Mouse (Mus musculus) forebrain, embryonic 14.5 days (tissue): ENCODE results near the gene Rtl8c. TPM values are rescaled to one million over a fixed set of nuclear protein-coding genes. Genes with fewer than 3 reads are reported as not detected.
"Not testable (repeated sequence)": the region's sequence is repeated elsewhere in the genome, so short reads cannot be mapped to it uniquely, and the experiment has no call there.

Source experiments
- ATAC-seq: fragments of 200-750 bp; cut with Nextera tagmentation; 2 replicates; pipeline ENCODE4 v1.8.0; 2017; ENCODE audit warnings: mild to moderate bottlenecking, moderate library complexity
- DNase-seq: peaks from one replicate; pipeline ENCODE4 v3.0.0-alpha.2; 2015; ENCODE audit warnings: low spot score
- H3K27ac ChIP-seq: fragments of 300-500 bp; sonication (generic); 2 replicates; pipeline ENCODE4 v1.5.1; 2014; ENCODE audit warnings: low read depth, mild to moderate bottlenecking, control low read depth, low read length, moderate library complexity
- H3K27me3 ChIP-seq: fragments of 300-500 bp; sonication (generic); replicated peaks from 2 replicates; pipeline ENCODE4 v1.6.1; 2014; ENCODE audit warnings: low read length, control low read depth, mixed read lengths; ENCODE audit not compliant: control insufficient read depth, insufficient read depth
- H3K36me3 ChIP-seq: fragments of 300-500 bp; sonication (generic); 2 replicates; pipeline ENCODE4 v1.6.1; 2014; ENCODE audit warnings: low read length, control low read depth; ENCODE audit not compliant: control insufficient read depth, insufficient read depth
- H3K4me1 ChIP-seq: fragments of 300-500 bp; sonication (generic); 2 replicates; pipeline ENCODE4 v1.6.1; 2014; ENCODE audit warnings: antibody characterized with exemption, low read length, control low read depth; ENCODE audit not compliant: control insufficient read depth, insufficient read depth
- H3K4me2 ChIP-seq: fragments of 300-500 bp; sonication (generic); 2 replicates; pipeline ENCODE4 v1.6.1; 2014; ENCODE audit warnings: mild to moderate bottlenecking, control low read depth, low read length
- H3K4me3 ChIP-seq: fragments of 300-500 bp; sonication (generic); 2 replicates; pipeline ENCODE4 v1.5.1; 2014; ENCODE audit warnings: low read depth, low read length, control low read depth
- H3K9ac ChIP-seq: fragments of 300-500 bp; sonication (generic); 2 replicates; pipeline ENCODE4 v1.6.1; 2014; ENCODE audit warnings: mild to moderate bottlenecking, low read length, control low read depth, moderate library complexity
- H3K9me3 ChIP-seq: fragments of 300-500 bp; sonication (generic); replicated peaks from 2 replicates; pipeline ENCODE4 v1.6.1; 2016; ENCODE audit warnings: low read length, control low read depth, mixed read lengths; ENCODE audit not compliant: control insufficient read depth
- WGBS: fragments of 180-500 bp; shearing (Covaris S2); extraction: QIAGEN DNeasy Blood & Tissue Kit; methylation state at CpG from one replicate; pipeline ENCODE4 v1.1.7; 2014; 5-methylcytosine and 5-hydroxymethylcytosine counted together
- polyA plus RNA-seq: library from polyadenylated mRNA; unstranded; fragments of >200 nt; fragmentation: Nextera tagmentation; extraction: Ambion mirVana; gene quantifications from 2 replicates; pipeline ENCODE4 v1.2.1, GENCODE M21; 2014

The Rtl8c gene
- 131 and 144 TPM in 2 replicates for polyA plus RNA-seq

DNA sequence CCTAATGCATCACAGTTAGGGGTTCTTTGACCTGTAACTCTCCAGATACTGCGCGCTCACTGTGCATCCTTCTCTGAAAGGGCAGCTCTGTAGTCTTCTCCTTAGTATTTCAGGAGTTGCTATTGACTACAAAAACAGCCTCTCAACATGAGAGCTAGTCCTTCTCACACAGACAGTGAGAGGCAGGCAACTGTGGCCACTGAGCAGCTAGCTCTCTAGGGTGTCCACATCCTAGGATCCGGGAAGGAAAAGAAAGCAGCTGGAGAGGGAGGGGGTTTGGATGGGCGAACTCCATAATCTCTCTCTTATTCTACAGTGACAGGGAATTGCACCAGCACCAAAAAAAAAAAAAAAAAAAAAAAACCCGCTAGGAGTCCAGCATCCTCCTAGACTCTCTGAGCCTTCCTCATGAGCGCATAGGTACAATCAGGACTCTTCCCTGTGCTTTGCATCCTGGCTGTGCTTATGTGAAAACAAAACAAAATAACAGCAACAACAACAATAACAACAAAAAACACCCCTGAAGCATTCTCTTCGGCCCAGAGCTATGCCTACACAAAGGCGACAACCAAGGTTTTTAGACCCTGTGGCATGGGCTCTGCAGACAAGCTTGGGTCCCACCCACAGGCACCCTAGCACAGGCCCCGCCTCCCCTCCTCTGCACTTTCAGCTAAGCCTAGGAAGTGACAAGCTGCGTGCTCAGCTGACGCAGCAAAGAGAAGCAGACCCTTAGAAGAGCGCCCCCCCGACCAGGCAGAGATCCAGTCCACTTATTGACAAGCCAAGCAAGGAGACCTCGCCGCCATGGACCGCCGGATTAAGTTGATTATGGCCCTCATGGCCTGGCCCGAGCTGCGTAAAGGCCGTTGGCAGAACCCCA lies at the start of gene Rtl8c:
Rtl8c (plus strand) TSS at position 791 of the 880 bp plus-strand sequence.
- Histone ChIP-seq H3K36me3 (no peaks in the 10 kb centered on the region), H3K4me3 (peak within 1 kb of the TSS; percentile 39), H3K27me3 (no peaks in the 10 kb centered on the region), H3K9ac (peak within 1 kb of the TSS; percentile 65), H3K27ac (peak within 1 kb of the TSS; percentile 44; the same call in 1 of the 2 replicates), H3K4me1 (no peaks in the 10 kb centered on the region), H3K4me2 (peak within 1 kb of the TSS; percentile 50), H3K9me3 (no peaks in the 10 kb centered on the region)
- WGBS, result 34% methylated on average over 20 of the region's 20 CpGs
- ATAC-seq (peak; percentile 93), DNase-seq (peak; percentile 87)

DNA sequence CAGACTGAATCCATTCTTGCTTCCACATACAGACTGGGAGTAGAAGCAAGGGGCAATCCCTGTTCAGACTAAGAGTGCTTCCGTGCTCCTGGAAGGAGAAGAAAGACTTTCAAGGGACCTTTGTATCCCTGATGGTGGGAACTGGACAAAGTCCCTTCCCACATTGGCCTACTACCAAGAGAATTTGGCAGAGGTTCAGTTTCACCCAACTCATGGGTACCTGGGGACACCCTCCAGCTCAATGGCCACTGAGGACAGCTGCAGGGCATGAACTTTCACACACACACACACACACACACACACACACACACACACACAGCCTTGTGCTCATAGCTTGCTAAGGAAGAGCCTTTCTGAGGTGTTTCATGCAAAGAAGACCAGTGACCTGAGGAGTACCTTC lies 28.5 kb upstream of the Rtl8c start:
- Histone ChIP-seq H3K9ac (no peak overlapping the region), H3K4me2 (no peak overlapping the region), H3K27ac (no peak overlapping the region), H3K4me3 (no peak overlapping the region), H3K36me3 (no peaks in the 10 kb centered on the region), H3K4me1 (no peaks in the 10 kb centered on the region), H3K9me3 (no peaks in the 10 kb centered on the region), H3K27me3 (no peaks in the 10 kb centered on the region)
- DNase-seq, result no peak
- 77% methylated on average over 1 of the region's 1 CpGs for WGBS
- ATAC-seq, result no peak

DNA sequence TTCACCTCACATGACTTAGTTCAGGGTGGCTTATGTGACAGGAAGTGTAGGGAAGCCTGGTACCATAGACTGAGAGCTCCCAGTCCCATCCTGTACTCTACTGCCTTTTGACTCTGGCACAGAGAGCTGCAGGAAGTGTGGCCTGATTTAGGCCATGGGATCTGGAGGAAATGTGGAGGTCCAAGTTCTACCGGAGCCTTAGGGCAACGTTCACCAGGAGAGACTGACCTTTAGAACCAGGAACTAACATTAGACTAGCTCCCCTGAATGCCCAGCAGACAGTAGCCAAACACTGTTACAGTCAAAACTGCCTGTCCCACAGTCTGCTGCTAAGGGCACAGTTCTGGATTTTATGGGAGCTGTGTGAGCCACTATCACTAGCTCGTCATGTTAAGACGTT lies 26.4 kb upstream of the Rtl8c start:
- not testable (repeated sequence) for ATAC-seq, H3K9me3 ChIP-seq, H3K4me2 ChIP-seq, H3K27ac ChIP-seq, H3K4me1 ChIP-seq, H3K4me3 ChIP-seq, H3K27me3 ChIP-seq, H3K9ac ChIP-seq, DNase-seq, H3K36me3 ChIP-seq
- 91% methylated on average over 2 of the region's 4 CpGs for WGBS

DNA sequence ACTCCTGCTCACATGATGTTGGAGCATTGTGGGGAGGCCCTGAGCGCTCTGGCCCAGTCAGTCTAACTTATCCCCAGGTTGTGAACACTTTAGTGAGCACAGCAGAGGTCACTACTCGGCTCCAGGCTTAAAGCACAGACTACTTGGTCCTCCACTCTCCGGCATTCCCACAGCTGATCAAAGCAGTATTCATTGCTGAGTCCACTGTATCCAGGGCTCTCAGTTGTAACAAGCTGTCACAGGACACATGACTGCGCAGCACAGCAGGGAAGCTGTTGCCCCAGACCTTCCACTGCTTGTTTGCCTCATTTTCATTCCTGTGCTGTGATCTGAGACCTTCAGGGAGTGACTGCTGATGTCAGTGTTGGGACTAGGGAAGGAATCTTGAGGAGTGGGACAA lies 24.4 kb upstream of the Rtl8c start:
- not testable (repeated sequence) for H3K36me3 ChIP-seq, H3K4me1 ChIP-seq, H3K9me3 ChIP-seq, H3K4me2 ChIP-seq, H3K27me3 ChIP-seq, H3K27ac ChIP-seq, ATAC-seq, DNase-seq, H3K9ac ChIP-seq, H3K4me3 ChIP-seq
- WGBS, result 65% methylated on average over 3 of the region's 4 CpGs

DNA sequence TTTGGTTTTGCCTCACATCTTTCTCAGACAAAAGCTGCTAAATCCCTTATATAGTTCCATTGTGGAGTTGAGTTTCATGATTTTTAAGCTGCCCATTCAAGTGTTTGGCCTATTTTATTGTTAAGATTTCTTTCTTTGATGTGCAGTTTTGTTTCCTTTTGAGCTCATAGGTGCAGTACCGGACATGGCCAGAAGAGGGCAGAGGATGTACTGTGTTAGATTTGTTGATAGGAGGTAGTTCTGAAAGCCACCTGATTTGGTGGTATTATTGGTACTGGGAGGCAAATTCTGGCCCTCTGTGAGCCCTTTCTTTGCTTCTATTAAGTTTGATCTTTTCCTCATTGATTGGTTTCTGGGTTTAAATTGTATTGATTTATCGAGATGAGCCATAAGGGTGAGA lies 7.8 kb upstream of the Rtl8c start:
- DNase-seq, H3K9me3 ChIP-seq, H3K4me1 ChIP-seq, ATAC-seq, H3K27me3 ChIP-seq, H3K9ac ChIP-seq, H3K36me3 ChIP-seq, H3K4me3 ChIP-seq, H3K27ac ChIP-seq, H3K4me2 ChIP-seq: not testable (repeated sequence)
- WGBS, result 12% methylated on average over 1 of the region's 2 CpGs

DNA sequence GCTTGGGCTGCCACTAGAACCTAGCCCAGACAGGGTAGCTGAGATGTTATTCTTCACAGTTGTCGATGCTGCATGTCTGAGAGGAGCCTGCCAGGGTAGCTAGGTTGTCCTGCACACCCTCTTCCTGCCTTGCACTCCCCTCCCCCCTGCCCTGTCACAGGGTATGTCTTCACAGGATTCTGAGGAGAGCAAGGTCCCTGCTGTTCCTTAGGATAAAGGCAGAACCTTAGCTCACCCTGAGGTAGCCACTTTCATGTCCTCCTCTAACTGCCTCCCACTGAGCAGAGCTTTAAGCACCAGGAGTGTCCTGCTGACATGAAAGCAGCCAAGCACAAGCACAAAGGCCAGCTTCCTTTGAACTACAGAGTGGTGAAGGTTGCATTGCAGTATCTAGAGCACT lies 1.7 kb upstream of the Rtl8c start:
- not testable (repeated sequence) for H3K27ac ChIP-seq, DNase-seq, H3K9ac ChIP-seq, H3K4me2 ChIP-seq, H3K4me3 ChIP-seq, H3K9me3 ChIP-seq, H3K4me1 ChIP-seq, H3K27me3 ChIP-seq, ATAC-seq, H3K36me3 ChIP-seq
- WGBS, result 19% methylated on average over 1 of the region's 1 CpGs

DNA sequence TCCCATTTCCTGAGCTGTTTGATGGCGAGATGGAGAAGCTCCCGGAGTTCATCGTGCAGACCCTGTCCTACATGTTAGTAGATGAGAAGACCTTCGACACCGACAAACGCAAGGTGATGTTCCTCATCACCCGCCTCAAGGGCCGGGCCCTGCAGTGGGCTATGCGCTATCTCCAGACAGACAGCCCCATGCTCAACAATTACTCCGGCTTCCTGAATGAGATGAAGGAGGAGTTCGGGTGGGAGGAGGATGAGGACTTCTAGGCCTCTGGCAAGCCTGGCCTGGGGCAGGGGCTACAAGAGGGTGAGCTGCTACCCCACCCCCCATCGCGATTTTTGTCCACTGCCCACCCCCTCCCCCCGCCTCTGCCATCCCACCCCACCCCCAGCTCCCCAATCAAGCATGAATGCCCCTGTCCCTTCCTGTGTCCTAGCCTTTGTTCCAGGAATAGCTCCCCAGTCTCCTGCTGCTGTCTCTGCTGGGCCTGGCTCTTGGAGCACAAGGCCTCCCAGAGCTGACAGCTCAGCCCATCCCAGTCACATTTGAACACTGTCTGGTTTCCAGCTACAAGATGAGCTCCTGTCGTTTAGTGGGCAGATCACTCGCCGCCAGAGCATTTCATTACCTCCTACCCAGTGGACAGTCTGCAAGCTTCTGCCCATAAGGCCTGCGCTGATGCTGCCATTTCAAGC lies 436 bp downstream of the Rtl8c start:
- peak overlapping the region; percentile 39 for H3K4me3 ChIP-seq
- DNase-seq (peak; percentile 9), ATAC-seq (peak; percentile 26)
- no peaks in the 10 kb centered on the region for H3K36me3 ChIP-seq
- peak overlapping the region; percentile 65 for H3K9ac ChIP-seq
- peak overlapping the region; percentile 50 for H3K4me2 ChIP-seq
- 31% methylated on average over 17 of the region's 18 CpGs for WGBS
- H3K9me3 ChIP-seq, result no peaks in the 10 kb centered on the region
- H3K4me1 ChIP-seq, result no peaks in the 10 kb centered on the region
- H3K27ac ChIP-seq, result peak overlapping the region; percentile 44; the same call in 1 of the 2 replicates
- no peaks in the 10 kb centered on the region for H3K27me3 ChIP-seq

DNA sequence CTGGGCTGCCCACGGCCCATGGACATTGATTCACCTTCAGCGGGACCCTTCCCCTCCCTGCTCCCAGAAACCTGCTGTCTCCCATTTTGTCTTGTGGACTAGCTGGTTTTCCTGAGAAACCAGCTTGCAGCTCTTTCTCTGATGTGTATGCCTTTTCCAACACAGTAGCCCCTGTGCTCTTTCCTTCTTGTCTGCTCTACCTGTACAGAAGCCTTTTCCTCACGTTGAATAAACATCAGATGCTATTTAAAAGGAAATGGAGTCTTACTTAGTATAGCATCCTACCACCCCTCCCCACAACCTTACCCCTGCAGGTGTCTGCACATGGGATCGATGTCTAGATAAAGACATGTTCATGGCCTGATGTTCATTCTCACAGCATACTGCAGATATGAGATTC lies 1.0 kb downstream of the Rtl8c start, which contains the start of gene Gm14597:
Gm14597 (minus strand) TSS at position 101 of the 400 bp plus-strand sequence.
- H3K4me1 ChIP-seq, H3K9me3 ChIP-seq, H3K27me3 ChIP-seq, H3K36me3 ChIP-seq, ATAC-seq, DNase-seq: not testable (repeated sequence)
- Histone ChIP-seq H3K4me2 (peak within 1 kb of the TSS; percentile 50), H3K9ac (peak within 1 kb of the TSS; percentile 65), H3K27ac (peak within 1 kb of the TSS; percentile 44; the same call in 1 of the 2 replicates), H3K4me3 (peak within 1 kb of the TSS; percentile 39)
- 71% methylated on average over 2 of the region's 4 CpGs for WGBS

DNA sequence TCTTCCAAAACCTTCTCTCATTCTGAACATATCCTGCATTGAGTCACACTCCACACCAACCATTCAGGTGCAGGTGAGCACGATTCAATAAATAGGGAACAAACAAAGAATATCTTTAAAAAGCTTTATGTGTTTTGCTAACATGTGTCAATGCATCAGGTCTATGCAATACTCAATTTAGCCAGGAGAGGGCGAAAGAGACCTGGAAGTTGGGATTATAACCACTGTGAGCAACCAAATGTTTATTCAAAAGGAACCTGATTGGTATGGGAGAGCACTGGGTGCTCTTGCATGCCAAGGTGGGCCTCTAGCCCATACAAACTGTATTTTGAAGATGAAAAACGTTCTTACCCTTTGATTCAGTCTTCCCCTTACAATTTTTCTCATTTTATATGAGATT lies 2.7 kb downstream of the Rtl8c start:
- no peak for ATAC-seq
- Histone ChIP-seq H3K9ac (no peak overlapping the region), H3K4me2 (no peak overlapping the region), H3K9me3 (no peaks in the 10 kb centered on the region), H3K27me3 (no peaks in the 10 kb centered on the region), H3K36me3 (no peaks in the 10 kb centered on the region), H3K4me3 (no peak overlapping the region), H3K4me1 (no peaks in the 10 kb centered on the region), H3K27ac (no peak overlapping the region)
- DNase-seq, result peak; percentile 80
- 2% methylated on average over 3 of the region's 3 CpGs for WGBS
